Mouse (Mus musculus): ENCODE data around the gene Kel.
A peak's percentile ranks its signal among the peaks of the same experiment; 100 is the strongest.

Kel gene

DNA sequence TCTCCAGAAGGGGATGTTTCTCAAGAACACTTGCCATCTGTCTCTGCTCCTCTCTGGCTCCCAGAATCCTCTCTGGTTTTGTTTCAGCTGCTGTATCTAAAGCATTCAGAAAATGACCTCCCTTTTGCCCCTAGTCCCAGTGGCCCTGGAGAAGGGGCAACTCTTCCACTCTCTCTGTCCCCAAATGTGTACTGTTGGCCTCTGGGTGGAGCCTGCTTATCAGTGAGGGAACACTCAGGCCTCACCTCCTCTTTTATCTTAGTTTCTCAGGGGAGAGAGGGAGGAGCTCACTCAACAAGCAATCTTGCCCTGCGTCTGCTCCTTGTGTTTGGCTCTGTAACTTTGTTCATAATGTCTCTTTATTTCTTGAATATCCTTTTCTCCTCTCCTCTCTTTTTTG is at the start of gene Kel:
TSS of gene Kel (minus strand) at position 217 of the 400 bp plus-strand sequence.
- no peak for DNase-seq (ENCODE audit: low spot score)

DNA sequence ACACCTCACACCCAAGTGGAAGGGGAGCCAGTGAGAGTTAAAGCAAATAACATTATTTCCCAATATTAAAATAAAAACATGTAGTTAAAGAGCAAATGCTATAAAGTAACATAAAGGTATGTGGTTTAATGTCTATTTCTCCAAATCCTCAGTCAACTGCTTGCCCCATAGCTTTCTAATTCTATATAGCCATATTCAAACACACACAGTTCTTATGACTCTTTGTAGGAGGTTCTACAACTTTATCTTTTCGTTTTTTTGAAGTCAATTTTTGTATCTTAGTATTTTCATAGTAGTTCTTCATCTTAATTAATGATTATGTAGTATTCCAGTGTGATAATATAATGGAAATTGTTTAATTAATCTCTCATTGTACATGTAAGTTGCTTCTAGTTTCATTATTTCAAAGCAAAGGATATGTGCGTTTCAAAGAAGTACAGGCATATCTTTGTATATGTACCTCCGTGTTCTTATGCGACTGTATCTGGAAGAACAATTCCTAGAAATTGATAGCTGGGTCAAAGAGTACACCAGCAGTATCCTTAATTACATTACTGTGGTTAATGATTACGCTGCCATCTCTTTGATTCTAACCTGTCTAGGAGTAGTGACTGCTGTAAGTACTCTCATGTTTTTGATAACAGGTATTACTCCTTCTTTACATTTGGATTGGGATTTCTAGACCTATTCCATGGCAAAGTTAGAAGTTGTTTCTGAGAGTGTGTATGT is 40.7 kb upstream of the Kel start:
- no peak for DNase-seq (ENCODE audit: low spot score)

DNA sequence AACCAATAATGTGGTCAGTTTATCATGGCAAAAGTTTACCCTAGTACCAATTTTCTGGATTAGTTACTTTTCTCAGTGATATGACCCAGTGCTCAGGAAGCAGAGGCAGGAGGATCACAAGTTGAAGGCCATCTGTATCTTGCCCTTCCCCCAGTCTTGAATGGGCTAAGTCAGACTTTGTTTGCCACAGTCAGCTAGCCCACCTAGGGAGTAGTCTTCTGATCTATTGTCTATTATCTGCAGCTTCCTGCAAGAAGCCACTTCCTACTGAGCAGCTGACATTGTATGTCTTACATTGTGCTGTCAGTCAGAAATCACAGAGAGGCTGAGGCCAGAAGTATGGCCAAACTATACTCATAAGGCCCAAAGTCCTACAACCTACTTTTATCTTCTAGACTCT is 37.0 kb upstream of the Kel start:
- DNase-seq (ENCODE audit: low spot score) = no peak

DNA sequence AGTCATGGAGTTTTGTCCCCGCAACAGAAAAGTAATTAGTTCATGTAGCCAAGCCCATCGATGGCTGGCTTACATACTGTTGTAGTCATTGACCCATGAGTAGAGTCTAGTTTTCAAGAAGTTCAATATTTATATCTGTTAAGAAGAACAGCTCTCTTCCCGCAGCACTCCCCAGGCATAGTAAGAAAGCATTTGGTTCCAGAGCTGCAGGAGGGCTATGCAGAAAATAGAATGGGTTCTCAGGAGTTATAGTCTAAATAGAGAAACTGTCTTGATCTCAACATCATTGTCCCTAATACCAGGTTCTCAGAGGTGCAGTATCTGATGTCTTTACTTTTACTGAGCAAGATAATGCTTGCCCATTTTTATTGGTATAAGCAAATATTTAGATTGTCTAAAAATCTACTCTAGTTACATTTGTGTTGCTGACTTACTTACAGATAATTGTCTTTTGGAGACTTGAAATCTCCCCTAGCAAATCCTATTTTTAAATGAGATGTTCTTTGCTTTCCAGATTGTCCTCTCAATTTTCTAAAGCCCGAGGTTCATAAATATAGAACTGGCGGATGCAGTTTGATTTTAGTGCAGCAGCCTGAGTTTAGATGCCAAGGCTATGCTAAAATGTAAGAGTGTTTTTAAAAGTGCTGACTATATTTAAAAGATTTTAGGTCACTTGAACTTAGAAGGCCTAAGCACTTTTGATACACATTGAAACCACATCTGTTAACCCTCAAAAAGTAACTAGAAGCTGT is 30.8 kb upstream of the Kel start:
- DNase-seq (ENCODE audit: low spot score) = no peak

DNA sequence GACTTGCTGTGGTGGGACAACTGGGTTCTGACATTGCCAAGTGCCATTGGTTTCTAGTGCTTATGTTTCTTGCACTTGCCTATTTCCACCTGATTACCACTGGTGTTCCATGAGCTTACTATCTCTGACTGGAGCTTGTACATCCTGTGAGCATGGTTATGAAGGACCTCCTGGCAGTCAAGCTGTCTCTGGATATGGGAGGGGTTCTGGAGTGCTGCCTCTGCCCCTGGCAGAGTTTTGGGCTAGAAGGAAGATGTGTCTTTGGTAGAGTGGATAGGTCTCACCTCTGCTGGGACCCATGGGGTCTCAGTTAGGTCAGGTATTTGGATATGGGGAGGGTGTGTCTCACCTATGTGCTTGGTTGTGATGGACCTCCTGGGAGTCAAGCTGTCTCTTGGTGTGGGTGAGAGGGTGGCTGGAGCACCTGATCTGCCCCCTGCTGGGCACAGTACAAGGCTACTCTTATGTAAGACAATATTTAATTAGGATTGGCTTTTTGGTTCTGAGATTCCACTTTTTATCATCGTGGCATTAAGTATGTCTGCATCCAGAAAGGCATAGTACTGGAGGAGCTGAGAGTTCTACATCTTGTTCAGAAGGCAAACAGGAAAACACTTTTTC is 24.0 kb upstream of the Kel start:
- DNase-seq (ENCODE audit: low spot score) = peak; percentile 7

DNA sequence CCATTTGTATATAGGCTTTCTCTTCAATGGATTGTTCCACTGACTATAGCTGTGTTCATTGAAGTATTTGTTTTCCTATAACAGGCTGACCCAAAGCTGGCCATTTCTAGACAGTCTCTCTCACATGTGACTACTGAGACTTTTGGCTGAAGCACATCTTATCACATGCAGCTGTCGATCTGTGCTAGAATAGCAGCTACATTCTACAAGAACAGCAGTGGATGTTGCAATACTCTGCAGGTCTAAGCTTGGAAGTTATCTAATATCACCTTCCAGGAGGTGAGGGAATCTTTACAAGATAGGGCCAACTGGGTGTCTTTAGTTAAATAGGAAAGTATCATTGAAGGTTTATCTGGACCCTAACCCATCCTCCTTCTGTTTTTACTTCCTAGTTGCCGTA is 17.3 kb upstream of the Kel start:
- DNase-seq (ENCODE audit: low spot score) = no peak

DNA sequence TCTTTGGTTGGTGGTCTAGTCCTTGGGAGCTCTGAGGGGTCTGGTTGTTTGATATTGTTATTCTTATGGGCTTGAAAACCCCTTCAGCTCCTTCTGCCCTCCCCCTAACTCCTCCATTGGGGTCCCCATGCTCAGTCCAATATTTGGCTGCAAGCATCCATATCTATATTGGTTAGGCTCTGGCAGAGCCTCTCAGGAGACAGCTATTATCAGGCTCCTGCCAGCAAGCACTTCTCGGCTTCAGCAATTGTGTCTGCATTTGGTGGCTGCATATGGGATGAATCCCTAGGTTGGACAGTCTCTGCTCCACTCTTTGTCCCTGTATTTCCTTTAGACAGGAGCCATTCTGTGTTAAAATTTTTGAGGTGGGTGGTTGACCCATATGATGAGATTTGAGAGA is 6.1 kb upstream of the Kel start:
- DNase-seq (ENCODE audit: low spot score) = no peak

DNA sequence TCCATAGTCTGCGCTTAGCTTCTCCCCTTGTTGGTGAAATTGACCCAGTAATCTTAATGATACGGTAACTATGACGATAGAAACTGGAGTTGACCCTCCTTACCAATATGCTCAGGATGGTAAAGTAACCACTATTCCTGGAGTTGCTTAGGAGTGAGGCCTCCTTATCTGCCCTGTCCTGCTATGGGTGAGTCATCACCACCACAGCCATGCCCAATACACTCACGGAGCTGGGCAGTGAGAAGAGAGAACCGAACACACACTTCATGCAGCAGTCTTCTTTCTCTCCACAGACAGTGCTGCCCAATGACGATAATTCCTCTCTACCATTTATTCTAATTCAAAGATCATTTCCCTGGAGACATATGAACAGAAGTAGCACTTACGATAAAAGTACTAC is 2.1 kb upstream of the Kel start:
- no peak for DNase-seq (ENCODE audit: low spot score)

DNA sequence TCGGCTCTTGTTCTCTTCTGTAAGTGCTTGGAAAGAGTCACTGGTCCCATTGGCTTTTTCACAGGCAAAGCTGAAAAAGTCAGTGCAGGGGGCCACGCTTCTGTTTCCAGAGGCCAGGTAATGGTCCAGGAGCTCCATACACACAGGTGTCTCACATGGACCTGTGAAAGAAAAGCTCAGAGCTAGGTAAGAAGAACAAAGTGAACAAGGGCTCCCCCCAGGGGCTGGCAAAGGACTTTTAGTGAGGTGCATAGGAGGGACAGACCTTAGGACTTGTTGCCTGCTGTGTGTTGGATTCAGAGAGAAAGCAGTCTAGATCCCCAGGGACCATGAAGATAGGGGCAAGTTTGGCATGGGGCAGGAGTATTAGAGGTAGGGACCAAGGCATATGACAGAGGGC is 1.2 kb downstream of the Kel start:
- no peak for DNase-seq (ENCODE audit: low spot score)

DNA sequence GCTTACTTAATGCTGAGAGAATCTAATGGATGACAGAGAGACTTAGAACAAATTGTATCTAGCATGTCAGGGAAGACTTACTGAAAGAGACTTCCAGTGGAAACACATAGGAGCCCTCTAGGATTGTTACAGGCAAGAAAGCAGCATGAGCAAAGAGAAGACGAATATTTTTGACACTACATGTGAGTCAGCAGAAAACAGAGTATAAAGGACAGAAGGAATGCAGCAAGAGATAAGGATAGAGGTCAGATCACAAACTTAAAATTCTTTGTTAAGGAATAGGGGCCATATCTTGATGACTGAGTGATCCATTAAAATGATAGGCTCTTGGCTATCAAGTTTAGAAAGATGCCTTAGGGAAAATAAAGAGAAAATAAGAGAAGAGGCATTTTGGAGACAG is 2.9 kb downstream of the Kel start:
- DNase-seq (ENCODE audit: low spot score) = no peak

DNA sequence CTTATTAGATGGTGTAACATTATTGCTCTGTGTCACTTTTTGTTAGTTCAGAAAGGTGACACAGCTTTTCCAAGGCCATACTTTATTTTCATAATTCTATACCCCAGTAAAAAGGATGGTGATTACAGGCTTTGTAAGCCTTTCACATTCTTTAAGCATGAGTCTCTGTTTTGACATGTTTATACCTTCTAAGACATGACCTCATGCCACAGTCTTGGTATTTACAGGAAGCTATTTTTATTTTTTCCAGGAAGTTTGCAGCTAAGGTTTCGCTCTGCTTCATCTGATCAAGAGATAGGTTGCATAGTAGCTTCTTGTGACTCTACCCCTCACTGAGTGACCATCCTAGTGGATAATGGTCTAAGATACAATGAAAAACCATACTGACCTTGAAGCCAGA is 9.7 kb downstream of the Kel start:
- no peak for DNase-seq (ENCODE audit: low spot score)

DNA sequence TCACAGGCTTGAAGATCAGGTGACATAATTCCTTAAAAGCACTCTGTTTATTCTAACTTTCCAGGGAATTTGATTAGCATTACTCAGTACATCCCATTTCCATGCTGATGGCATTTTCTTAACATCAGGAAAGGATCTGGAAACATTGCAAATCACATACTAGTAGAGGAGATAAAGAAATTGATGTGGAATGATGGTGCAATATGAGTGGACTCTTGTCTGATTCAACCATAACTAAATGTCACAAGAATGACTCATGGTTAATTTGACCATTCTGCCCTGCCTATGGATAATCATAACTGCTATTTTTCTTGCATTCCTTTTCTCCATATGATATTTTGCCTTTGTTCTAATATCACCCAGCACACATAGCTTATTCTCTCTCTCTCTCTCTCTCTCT is 11.9 kb downstream of the Kel start:
- no peak for DNase-seq (ENCODE audit: low spot score)

DNA sequence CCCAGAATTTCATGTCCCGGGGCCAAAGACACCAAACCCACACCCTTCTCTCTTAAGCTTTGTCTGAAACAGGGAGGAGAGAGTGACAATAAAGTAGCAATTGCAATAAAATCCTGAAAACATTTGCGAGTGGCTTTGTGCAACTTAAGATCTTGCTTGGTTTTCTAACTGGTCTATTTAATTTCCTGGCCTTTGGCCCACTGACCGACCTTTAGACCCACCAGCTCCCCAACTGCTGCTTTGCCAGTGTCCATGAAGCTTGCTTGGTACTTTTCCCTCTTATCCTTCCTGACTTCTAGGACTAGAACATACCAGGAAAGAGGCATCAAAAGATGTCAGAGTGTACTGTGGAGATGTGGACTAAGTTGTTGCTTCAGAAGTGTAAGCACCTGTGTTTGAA is 18.5 kb downstream of the Kel start:
- no peak for DNase-seq (ENCODE audit: low spot score)

DNA sequence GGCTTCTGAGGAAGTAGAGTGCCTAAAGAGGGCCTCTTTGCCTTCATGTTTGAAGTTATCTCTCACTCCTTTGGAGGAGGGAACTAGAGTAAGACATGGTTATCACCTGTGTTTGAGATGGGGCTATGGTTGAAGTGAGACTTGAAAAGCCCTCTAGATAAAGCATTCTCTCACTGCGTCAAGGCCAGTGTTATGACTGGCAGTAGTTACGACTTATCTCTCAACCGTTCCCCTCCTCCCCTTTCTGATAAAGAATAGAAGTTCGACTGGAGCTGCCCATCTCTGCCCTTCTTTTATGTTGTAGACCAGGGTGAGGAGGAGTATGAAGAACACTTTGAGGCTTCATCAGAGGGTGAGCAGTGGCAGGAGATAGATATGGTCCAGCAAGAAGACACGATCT is 19.2 kb downstream of the Kel start:
- DNase-seq (ENCODE audit: low spot score) = no peak

DNA sequence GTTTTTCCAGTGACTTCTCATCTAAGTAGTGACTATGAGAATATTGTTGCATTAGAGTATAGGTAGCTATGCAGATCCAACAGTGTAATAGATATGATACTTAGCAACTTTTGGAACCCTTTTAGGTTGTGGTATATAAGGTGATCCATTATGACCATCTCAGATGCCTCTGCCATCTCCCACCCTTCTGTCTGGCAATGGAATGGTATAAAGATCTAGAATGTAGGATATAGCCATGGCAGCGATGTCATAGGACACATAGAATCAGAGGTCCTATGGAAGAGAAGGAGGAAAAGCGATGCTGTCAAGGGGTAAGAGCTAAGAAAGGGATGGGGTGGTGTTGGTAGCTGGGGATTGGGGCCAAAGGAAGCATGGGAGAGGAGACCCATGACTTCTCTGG is 20.0 kb downstream of the Kel start, which contains the start of gene Llcfc1:
TSS of gene Llcfc1 (plus strand) at position 301 of the 400 bp plus-strand sequence.
- DNase-seq (ENCODE audit: low spot score) = no peak

DNA sequence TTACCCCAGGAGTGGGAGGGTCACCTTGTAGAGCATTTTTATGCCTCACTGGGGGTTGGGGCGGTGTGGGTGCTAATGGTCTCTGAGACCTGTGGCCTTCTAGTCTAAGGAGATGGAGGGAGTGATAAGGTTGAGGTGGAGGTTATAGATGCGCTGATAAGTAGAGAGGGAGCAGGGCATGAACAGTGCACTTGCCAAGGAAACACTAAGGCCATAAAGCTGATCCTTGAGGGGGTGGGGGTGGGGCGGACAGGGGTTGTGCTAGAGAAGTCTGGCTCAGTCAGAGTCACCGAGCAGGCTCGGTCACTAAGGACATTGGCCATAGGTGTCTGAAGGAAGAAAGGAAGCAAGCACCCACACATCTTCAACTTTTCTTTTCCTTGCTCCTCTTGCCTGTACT is 22.5 kb downstream of the Kel start:
- no peak for DNase-seq (ENCODE audit: low spot score)

DNA sequence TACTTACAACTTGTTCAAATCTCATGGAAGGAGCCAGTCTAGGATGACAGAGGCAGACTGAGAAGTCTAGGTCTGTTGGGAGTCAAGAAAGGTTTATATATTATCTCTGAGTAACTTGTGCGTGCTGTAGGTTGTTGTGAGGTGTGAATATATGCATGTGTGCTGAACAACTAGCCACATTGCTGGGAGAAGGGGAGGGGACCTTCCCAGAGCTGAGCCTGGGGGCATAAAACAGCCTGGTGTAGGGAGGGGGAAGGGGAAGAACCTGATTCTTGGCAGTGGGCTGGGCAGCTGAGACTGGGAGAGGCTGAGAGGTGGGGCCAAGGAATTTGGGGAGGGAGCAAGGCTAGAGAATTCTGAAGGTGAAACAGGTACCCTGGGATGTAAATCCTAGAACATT is 23.5 kb downstream of the Kel start, which contains the start of gene Trpv5:
TSS of gene Trpv5 (minus strand) at position 101 of the 400 bp plus-strand sequence.
- DNase-seq (ENCODE audit: low spot score) = no peak

DNA sequence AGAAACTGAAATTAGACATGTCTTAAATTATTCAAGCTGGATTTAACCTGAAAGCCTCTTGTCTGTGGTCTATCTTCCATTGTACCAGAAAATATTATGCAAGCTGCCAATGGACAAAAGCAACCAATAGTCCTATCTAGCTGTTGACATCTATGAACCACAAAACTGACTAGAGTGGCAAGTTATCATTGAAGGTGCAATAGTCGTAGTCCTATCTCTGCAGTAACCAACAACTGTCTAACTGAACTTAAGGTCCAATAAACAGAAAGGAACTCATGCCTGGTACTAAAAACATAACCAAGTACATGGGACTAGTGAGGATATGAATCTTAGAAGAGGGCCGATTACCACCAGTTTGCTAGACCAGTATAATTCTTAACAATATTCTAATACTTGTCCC is 27.6 kb downstream of the Kel start:
- DNase-seq (ENCODE audit: low spot score) = no peak

DNA sequence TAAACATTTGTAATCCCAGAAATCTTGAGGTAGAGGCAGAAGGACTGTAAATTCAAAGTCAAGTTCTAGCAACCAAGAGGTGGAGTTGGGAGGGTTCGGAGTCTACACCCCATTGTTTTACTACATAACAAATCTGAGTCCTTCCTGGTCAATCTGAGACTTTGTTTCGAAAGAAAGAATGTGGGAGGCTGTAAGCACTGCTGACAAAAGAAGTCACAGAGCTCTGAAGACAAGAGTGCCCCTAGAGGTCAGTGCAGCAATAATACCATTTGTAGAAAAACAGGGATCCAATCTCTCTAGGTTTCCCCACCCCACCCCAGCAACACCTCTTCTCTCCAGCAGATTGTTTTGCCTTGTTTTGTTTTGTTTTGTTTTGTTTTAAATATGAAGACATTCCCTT is 41.8 kb downstream of the Kel start:
- no peak for DNase-seq (ENCODE audit: low spot score)

DNA sequence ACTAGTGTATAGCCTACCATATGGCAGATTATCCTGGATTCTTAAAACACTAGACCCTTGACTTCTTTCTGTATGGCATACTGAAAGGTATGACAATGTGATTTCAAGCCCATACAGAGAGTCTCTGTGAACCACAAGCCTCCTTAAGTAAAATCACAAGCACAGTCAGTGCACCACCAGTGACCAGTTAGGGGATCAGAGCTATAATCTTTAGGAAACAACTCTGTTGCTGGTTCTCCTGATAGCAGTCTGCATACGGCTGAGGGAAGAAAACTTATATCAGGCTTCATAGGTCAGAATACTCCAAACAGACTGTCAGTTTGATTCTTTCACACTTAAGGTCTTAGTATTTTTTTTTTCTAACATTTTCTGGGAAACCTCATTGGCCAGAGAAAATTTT is 45.7 kb downstream of the Kel start:
- DNase-seq (ENCODE audit: low spot score) = no peak

DNA sequence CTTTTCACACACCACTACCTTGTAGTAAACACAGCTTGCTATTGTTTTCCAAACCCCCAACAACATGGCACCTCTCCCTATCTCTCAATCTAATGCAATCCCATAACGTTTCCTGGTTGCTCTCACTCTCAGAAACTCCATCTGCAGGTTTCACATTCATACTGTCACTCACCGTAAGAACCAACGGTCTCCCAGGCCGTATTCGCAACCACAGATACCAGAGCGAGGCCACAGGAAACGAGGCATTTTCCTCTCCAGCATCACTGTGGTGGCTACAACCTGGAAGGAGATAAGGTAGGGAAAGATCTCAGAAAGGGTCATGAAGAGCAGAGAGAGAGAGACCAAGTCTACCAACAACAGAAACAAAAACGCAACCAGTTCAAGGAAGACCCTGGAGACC is 49.5 kb downstream of the Kel start:
- no peak for DNase-seq (ENCODE audit: low spot score)

DNA sequence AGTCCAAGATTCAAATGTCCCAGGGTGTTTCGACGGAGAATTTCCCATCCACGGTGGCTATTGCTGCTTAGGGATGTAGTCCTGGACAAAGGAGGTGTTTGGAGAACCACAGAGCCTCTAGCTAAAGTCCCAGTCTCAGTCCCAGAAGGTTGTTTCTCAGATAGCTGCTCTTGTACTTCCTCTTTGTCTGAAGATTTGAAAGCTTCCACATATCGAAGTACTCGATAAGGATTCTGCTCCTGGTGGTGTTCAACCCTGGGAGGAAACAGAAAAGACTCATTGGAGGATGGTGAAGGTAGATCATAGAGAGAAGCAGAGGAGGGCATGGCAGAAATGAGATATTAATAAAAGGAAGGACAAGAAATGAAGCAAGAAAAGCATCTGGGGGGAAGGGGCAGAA is 51.0 kb downstream of the Kel start:
- no peak for DNase-seq (ENCODE audit: low spot score)

DNA sequence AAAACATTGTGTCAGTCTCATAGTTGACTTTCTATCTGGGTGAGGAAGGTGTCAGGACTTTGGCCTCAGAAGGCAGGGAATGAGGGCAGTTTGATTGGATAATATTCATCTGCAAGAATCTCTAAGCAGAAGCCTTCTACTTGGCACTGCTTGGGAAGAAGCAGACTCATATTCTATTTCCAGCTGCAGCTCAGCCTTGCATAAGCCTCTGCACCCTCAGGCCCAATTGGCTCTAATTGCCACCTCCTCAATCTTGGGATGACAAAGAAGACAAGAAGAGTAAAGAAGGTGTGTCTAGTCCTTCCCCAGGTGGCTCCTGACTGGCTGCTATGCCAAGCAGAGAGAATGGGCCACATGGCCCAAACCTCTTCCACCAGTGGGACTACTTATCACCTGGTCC is 57.5 kb downstream of the Kel start:
- DNase-seq (ENCODE audit: low spot score) = no peak

All from ovary, postnatal 36 days (tissue).